Mouse (Mus musculus): ENCODE results near the gene Omt2b.
"Not testable (repeated sequence)": the region's sequence is repeated elsewhere in the genome, so short reads cannot be mapped to it uniquely, and the experiment has no call there.

DNA sequence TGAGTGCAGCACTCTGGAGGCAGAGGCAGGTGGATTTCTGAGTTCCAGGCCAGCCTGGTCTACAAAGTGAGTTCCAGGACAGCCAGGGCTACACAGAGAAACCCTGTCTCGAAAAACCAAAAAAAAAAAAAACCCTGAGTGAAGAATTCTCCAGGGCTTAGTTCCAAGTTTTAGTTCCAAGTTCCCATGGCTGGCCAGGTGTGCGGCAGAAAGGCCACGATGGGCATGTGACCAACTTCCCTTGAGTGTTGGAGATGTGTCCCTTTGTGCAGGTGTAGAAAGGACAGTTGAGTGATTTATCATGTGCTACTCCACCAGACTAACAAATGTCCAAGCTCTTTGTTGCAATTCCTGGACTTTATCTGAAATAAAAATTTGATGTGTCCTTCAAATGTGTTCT, 21.8 kb downstream of the Omt2b start:
- not testable (repeated sequence) for TF ChIP-seq CTCF, EP300 (IDR thresholded peaks at IDR 0.05; ENCODE audit: low read depth)
